Mouse (Mus musculus): Measurements from ENCODE around the gene Mdm1. TPM values are rescaled to one million over a fixed set of nuclear protein-coding genes. Genes with fewer than 3 reads are reported as not detected.
A peak's percentile ranks its signal among the peaks of the same experiment; 100 is the strongest.
"Not testable (repeated sequence)": the region's sequence is repeated elsewhere in the genome, so short reads cannot be mapped to it uniquely, and the experiment has no call there.

Gene Mdm1
- total RNA-seq, 2 experiments from 2014 or later: 13.4 to 35.6 TPM

DNA sequence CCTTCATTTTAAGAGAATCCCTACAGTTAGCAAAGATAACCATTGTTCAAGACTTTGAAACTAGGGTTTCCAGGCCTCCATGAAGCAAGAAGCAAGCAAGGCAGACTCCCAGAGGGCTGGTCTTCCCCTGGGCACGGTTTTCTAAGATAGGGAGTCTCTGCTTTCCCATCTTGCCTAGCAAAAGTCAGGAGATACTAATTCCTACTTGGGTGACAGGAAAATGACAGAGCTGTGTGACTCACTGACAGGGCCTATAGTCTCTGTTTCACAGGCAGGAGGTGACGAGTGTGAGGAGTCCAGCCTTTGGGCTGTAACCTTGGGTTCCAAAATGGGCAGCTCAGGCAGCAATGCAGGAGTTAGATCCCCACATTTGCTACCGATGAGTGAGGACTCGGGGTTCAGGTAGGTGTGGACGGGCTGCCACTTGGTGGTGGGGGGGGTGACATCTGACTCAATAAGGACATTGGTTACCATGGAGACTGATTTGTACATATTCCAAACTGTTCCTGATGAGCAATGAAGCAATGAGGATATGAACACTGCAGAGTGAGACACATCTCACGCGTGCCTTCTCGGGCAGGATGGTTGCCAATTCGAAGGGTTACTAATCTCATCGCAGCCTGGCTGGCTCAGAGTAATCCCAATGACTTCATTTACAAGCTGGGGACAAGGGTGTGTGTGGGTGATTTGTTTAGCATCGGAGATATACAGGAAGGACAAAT lies 19.0 kb upstream of the Mdm1 start:
- ATAC-seq (replicated peaks; ENCODE audit: poor library complexity): no peak

- ATAC-seq (replicated peaks; ENCODE audit: poor library complexity): no peak
Observed at GRCm38 (mm10) chr10:118125236-118125635, 16.4 kb upstream of the Mdm1 start.

- no peak for ATAC-seq (replicated peaks; ENCODE audit: poor library complexity)
Observed at GRCm38 (mm10) chr10:118125776-118126445, 15.7 kb upstream of the Mdm1 start.

DNA sequence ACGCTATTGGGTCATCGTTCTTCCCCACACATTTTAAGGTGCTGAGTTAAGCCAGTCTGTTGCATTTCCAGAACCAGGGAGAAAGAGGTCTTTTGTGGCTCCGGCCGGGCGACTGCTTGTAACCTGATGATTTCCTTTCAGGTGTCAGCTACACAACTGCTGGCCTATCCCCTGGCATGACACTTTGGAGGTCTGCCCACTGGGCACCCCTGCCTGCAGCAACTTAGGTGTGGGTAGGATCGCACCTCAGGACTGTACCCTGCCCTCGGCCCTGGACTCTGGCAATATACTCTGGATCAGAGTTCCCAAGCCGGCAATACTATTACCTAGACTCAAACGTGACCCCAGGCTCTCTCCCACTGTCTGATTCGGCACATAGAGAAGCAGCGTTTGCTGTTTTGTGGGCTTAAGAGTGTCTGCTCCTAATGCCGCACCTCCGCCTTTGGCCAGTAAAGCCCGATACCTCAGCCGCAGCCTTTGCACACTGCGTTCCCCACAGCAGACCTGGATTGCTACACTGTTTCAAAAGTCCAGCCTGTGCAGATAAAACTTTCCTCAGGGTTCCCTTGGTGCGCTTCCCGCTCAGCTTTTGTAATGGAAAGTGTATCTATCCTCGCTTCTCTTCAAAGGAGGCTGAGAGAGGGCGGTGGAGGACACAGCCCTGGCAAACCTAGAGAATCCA lies 12.5 kb upstream of the Mdm1 start:
- ATAC-seq (replicated peaks; ENCODE audit: poor library complexity): no peak

DNA sequence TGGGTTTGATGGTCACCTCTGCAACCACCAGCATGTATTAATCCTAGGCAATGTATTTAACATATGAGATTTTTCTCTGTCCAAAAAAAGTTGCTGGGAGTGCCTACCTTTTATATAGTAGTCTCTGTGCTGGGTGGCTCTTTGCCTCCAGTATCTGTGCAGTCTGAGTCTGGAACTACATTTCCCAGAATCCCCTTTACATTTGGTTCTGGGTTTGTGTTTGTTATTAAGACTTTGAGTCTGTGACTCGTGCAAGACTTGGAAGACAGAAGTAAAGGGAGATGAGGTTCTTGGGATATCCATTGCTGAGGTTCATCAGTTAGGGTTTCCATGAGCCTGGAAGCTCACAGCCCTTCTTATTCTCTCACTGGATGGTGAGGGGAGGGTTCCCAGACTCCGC lies 11.6 kb upstream of the Mdm1 start:
- no peak for ATAC-seq (replicated peaks; ENCODE audit: poor library complexity)

GRCm38 (mm10) chr10:118132993-118133392 lies 8.6 kb upstream of the Mdm1 start:
- ATAC-seq (replicated peaks; ENCODE audit: poor library complexity): no peak

DNA sequence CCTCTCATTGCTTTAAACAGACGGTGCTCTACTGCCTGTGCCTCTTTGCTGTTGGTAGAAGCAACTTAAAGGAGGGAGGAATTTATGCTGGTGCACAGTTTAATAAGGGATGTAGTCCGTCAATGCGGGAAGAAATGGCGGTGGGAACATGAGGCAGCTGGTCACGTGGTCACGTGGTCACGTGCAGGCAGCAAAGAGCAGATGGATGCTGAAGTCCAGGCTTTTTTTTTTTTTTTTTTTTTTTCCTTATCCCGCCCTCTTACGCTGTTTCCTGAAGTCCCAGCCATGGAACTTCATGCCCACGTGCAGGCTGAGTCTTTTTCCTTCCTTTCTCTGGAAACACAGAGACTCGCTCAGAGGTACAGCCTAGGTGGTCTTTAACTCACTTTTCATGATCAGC lies 3.1 kb upstream of the Mdm1 start:
- no peak for ATAC-seq (replicated peaks; ENCODE audit: poor library complexity)

GRCm38 (mm10) chr10:118139837-118140570 lies 1.6 kb upstream of the Mdm1 start:
- ATAC-seq (replicated peaks; ENCODE audit: poor library complexity): no peak

GRCm38 (mm10) chr10:118141884-118142801 lies 532 bp downstream of the Mdm1 start:
- ATAC-seq (replicated peaks; ENCODE audit: poor library complexity): no peak

DNA sequence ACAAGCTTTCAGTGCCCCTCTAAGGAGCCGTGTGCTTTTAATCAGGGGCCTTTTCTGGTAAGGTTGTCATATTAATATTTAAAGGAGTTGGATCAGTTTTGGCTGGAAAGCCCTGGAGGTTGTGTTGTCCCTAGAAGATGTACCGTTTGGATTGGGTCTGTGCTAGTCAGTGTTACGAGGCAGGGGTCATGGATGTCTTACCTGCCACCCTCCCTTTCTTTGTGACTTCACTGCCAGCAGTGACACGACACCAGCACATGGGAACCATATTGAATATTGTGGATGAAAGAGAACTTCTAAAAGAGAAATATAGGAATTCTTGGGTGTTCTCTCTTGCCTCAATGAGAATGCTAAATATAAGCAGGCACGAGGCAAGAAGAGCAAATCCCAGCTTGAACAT lies 7.8 kb downstream of the Mdm1 start:
- no peak for ATAC-seq (replicated peaks; ENCODE audit: poor library complexity)

DNA sequence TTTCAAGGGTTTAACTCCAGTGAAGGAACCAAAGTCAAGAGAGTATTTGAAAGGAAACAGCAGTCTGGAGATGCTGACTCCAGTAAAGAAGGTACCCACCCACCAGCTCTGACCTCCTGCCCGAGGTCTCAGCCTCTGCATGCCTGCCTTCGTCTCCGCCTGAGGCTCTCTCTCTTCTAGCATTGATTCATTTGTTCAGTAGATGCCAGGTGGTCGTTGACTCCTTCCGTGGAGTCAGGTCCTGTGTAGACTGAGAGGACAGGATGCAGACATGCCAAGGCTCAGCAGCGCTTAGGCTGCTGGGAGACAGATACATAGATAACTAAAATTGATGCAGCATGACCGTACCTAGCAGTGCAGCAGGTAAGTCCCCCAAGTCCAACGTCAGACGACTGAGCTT lies 9.3 kb downstream of the Mdm1 start:
- ATAC-seq (replicated peaks; ENCODE audit: poor library complexity): no peak

- peak; percentile 61; the same call in 1 of the 2 replicates for ATAC-seq (replicated peaks; ENCODE audit: poor library complexity)
Observed at GRCm38 (mm10) chr10:118155932-118156331, 14.3 kb downstream of the Mdm1 start.

- ATAC-seq (replicated peaks; ENCODE audit: poor library complexity): peak; percentile 73
Observed at GRCm38 (mm10) chr10:118161131-118161530, 19.5 kb downstream of the Mdm1 start.

DNA sequence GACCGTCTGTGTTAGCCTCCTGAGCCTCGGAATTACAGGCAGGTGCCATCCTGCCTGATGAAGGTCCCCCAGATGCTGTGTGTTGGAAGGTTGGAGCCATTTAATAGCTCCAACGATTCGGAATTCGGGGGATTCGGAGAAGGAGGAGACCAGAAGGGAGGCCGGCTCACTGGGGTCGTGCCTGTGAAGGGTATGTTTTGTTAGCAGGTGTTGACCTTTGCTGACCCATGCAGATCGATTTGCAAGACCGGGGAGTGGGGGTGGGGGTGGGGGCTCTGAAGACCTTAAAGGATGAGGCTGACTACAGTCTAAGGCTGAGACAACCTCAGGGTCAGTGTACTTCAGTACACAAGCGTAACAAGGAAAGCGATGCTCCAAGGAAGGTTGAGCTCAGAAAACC lies 27.6 kb downstream of the Mdm1 start:
- ATAC-seq (replicated peaks; ENCODE audit: poor library complexity): no peak

DNA sequence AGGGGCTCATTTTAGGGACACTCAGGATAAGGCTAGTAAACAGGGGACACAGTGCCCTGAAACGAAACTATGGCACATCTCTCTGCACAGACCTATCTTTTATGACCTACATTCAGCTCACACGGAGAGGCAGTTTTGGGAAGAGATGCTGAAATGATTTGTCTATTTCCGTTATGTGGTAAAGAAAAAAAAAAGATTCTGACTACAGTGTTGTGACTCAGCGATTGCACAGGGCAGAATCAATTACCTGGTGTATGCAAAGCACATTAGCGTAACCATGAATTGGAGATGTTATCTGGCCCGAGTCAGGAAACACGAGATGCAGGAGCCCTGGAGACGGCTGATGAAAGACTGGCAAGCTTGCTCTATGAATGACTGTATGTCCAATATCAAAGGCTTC lies 30.8 kb downstream of the Mdm1 start:
- ATAC-seq (replicated peaks; ENCODE audit: poor library complexity): peak; percentile 72

DNA sequence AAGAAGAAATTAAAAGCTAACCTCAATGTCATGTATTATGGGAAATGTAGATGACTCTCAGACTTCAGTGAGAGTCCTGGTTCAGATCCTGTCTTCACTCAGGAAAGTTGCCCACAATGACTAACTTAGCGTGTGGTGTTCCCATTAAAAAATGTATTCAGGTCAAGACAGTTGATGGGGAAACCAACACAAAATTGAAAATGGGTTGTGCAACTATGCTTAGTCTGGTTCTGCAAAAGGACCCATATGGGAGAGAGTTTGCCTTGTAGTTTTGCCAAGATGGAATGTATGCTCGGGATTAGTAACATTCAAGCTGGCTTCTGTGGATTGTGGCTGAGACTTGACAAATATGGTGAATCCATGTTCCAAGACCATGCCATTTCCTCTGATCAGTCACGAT lies 31.3 kb downstream of the Mdm1 start:
- ATAC-seq (replicated peaks; ENCODE audit: poor library complexity): no peak

DNA sequence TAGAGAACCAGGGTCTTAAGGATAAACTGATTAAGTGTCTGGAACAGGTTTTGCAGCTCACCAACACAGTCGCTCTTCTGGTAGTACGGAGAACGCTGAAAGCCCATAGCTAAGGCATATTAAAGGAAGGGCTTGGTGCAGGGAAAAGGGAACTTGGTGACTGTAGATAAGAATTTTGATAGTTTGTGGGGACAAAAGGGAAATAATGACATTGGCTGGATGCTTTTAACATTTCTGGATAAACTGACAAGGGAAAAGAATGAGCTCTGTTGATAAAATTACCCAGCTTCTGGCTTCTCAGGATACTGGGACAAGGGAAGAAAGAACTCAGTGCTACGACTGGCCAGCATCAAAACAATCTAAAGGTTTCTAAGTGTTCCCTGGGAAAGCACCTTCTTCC lies 33.9 kb downstream of the Mdm1 start:
- not testable (repeated sequence) for ATAC-seq (replicated peaks; ENCODE audit: poor library complexity)

DNA sequence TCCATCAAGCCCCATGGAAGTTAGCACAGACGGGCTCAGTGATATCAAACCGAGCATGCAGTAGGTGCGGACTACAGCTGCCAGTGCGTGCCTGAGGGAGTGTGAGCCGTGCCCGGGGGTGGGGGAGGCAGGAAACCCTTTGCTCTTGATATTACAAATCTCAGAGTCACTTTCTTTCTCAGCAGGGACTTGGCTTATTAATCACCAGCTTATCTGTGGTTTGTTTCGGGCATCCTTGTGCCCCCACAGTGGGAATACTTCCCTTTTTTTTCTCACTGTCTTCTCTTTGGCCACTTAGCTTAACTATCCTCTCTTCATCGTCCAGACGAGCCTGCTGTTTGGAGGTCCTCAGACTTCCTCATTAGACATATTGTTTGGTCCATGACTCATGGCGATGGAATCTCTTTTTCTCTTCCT lies 37.1 kb downstream of the Mdm1 start:
- peak; percentile 94 for ATAC-seq (replicated peaks; ENCODE audit: poor library complexity)

DNA sequence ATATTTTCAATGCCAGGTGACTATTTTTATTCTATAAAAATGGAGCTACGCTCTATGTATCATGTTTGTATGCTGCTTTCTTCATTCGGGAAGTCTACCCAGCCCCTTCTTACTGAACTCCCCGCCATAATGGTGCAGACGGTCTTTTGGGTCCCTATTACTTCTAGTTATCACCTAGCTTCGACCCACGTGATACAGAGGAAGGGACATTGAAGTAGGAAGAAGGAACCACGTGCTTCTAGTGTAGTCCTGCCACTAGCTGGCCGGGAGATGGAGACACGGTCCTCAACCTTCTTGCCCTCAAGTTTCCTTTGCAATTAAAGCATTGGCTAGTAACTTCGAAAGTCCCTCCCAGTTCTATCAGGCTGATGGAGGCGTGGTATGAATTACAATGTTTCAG lies 37.7 kb downstream of the Mdm1 start:
- no peak for ATAC-seq (replicated peaks; ENCODE audit: poor library complexity)

GRCm38 (mm10) chr10:118195150-118195549 lies 53.5 kb downstream of the Mdm1 start:
- peak; percentile 74 for ATAC-seq (replicated peaks; ENCODE audit: poor library complexity)

Data from megakaryocyte progenitor cell, adult 5-6 weeks (primary cell).